Mouse (Mus musculus) adrenal gland, adult 10 weeks (tissue): ENCODE measurements around the gene Ddx54. TPM values are rescaled to one million over a fixed set of nuclear protein-coding genes. Genes with fewer than 3 reads are reported as not detected.

Source experiments
- polyA plus RNA-seq: library from polyadenylated mRNA; stranded (reverse); fragments of 350-450 nt; fragmentation: Illumina TruSeq; extraction: RNeasy Lipid Tissue Mini Kit (QIAGEN cat#74804); gene quantifications from one replicate; pipeline ENCODE4 v1.2.3, GENCODE M21; 2014; ENCODE audit warnings: low read depth, low replicate concordance

Gene Ddx54
- 0.58 TPM for polyA plus RNA-seq

GRCm38 (mm10) chr5:120612442-120612821 lies at the start of gene Ddx54, which contains the start of gene Rita1:
Gene Ddx54, plus strand, starts transcription at chr5:120612739.
Gene Rita1, minus strand, starts transcription at chr5:120612589.

GRCm38 (mm10) chr5:120588569-120589094 lies 23.9 kb upstream of the Ddx54 start, which contains the start of the genes Tpcn1 and Iqcd:
Gene Tpcn1, minus strand, starts transcription at chr5:120588673.
Gene Iqcd, plus strand, starts transcription at chr5:120589016.

DNA sequence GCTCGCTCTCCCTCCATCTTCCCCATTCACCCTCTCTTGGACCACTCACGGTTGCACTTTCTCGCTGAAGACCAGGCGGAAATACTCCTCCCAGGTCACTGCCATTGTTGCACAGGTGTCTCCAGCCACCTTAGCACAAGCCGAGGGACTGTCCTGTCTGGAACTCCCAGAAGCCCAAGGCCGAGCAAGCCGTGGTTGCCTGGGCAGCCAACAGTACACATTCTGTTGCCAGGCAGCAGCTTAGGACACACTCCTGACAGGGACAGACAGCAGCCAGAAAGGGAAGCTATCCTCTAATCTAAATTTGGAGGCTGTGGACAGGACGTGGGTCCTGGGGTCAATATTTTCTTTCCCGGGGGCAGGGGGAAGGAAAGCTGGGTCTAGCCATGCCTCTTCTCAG lies 21.6 kb downstream of the Ddx54 start, which contains the start of gene Cfap73:
Gene Cfap73 (minus strand): TSS at position 105 of the 400 bp plus-strand sequence.

GRCm38 (mm10) chr5:120648569-120649373 lies 36.2 kb downstream of the Ddx54 start, which contains the start of gene Rasal1:
Gene Rasal1, plus strand, starts transcription at chr5:120648812.

Other genes starting within 250 kb of the Ddx54 start
- not detected for gene Lhx5, start 181.0 kb upstream of the Ddx54 start, polyA plus RNA-seq
- gene Sdsl, start 139.9 kb upstream of the Ddx54 start, polyA plus RNA-seq = not detected
- not detected for gene Sds, start 136.2 kb upstream of the Ddx54 start, polyA plus RNA-seq
- 1.7 TPM for gene Plbd2, start 109.1 kb upstream of the Ddx54 start, polyA plus RNA-seq
- gene Slc8b1, start 101.6 kb upstream of the Ddx54 start, polyA plus RNA-seq = 0.58 TPM
- gene Tpcn1, start 24.1 kb upstream of the Ddx54 start, polyA plus RNA-seq = 3.8 TPM
- not detected for gene Iqcd, start 23.7 kb upstream of the Ddx54 start, polyA plus RNA-seq
- not detected for gene Rita1, start 150 bp upstream of the Ddx54 start, polyA plus RNA-seq
- not detected for gene Cfap73, start 21.5 kb downstream of the Ddx54 start, polyA plus RNA-seq
- gene Rasal1, start 36.1 kb downstream of the Ddx54 start, polyA plus RNA-seq = not detected
- gene Dtx1, start 99.2 kb downstream of the Ddx54 start, polyA plus RNA-seq = 0.52 TPM
- gene Oas2, start 137.1 kb downstream of the Ddx54 start, polyA plus RNA-seq = 1.2 TPM
- 0.41 TPM for gene Oas3, start 164.9 kb downstream of the Ddx54 start, polyA plus RNA-seq
- gene Oas1e, start 182.8 kb downstream of the Ddx54 start, polyA plus RNA-seq = not detected
- gene Oas1c, start 199.8 kb downstream of the Ddx54 start, polyA plus RNA-seq = 0.99 TPM
- gene Oas1f, start 234.6 kb downstream of the Ddx54 start, polyA plus RNA-seq = not detected
- gene Oas1h, start 248.7 kb downstream of the Ddx54 start, polyA plus RNA-seq = not detected